Mouse (Mus musculus): ENCODE measurements around the gene Scrn3.

The Scrn3 gene

GRCm38 (mm10) chr2:73325871-73326270, 13.5 kb downstream of the Scrn3 start:
- TF ChIP-seq GATA4 (IDR thresholded peaks at IDR 0.05; ENCODE audit: insufficient replicate concordance, low read length) = no peak

GRCm38 (mm10) chr2:73335949-73336348, 23.5 kb downstream of the Scrn3 start:
- no peak for TF ChIP-seq GATA4 (IDR thresholded peaks at IDR 0.05; ENCODE audit: insufficient replicate concordance, low read length)

- TF ChIP-seq GATA4 (IDR thresholded peaks at IDR 0.05; ENCODE audit: insufficient replicate concordance, low read length) = no peak
Measured at GRCm38 (mm10) chr2:73338415-73338814, 26.0 kb downstream of the Scrn3 start.

GRCm38 (mm10) chr2:73343701-73344100, 31.3 kb downstream of the Scrn3 start:
- TF ChIP-seq GATA4 (IDR thresholded peaks at IDR 0.05; ENCODE audit: insufficient replicate concordance, low read length) = no peak

- no peak for TF ChIP-seq GATA4 (IDR thresholded peaks at IDR 0.05; ENCODE audit: insufficient replicate concordance, low read length)
Measured at GRCm38 (mm10) chr2:73345204-73345603, 32.8 kb downstream of the Scrn3 start.

GRCm38 (mm10) chr2:73346345-73347086, 34.1 kb downstream of the Scrn3 start:
- no peak for TF ChIP-seq GATA4 (IDR thresholded peaks at IDR 0.05; ENCODE audit: insufficient replicate concordance, low read length)

GRCm38 (mm10) chr2:73347136-73347535, 34.7 kb downstream of the Scrn3 start:
- TF ChIP-seq GATA4 (IDR thresholded peaks at IDR 0.05; ENCODE audit: insufficient replicate concordance, low read length) = no peak

- TF ChIP-seq GATA4 (IDR thresholded peaks at IDR 0.05; ENCODE audit: insufficient replicate concordance, low read length) = no peak
Measured at GRCm38 (mm10) chr2:73347766-73348165, 35.4 kb downstream of the Scrn3 start.

GRCm38 (mm10) chr2:73348221-73348620, 35.8 kb downstream of the Scrn3 start:
- no peak for TF ChIP-seq GATA4 (IDR thresholded peaks at IDR 0.05; ENCODE audit: insufficient replicate concordance, low read length)

- TF ChIP-seq GATA4 (IDR thresholded peaks at IDR 0.05; ENCODE audit: insufficient replicate concordance, low read length) = no peak
Measured at GRCm38 (mm10) chr2:73351496-73351895, 39.1 kb downstream of the Scrn3 start.

- TF ChIP-seq GATA4 (IDR thresholded peaks at IDR 0.05; ENCODE audit: insufficient replicate concordance, low read length) = no peak
Measured at GRCm38 (mm10) chr2:73351927-73352374, 39.5 kb downstream of the Scrn3 start.

- no peak for TF ChIP-seq GATA4 (IDR thresholded peaks at IDR 0.05; ENCODE audit: insufficient replicate concordance, low read length)
Measured at GRCm38 (mm10) chr2:73357004-73357403, 44.6 kb downstream of the Scrn3 start.

- no peak for TF ChIP-seq GATA4 (IDR thresholded peaks at IDR 0.05; ENCODE audit: insufficient replicate concordance, low read length)
Measured at GRCm38 (mm10) chr2:73359941-73360340, 47.5 kb downstream of the Scrn3 start.

- no peak for TF ChIP-seq GATA4 (IDR thresholded peaks at IDR 0.05; ENCODE audit: insufficient replicate concordance, low read length)
Measured at GRCm38 (mm10) chr2:73360536-73360935, 48.1 kb downstream of the Scrn3 start.

GRCm38 (mm10) chr2:73363448-73363847, 51.0 kb downstream of the Scrn3 start:
- no peak for TF ChIP-seq GATA4 (IDR thresholded peaks at IDR 0.05; ENCODE audit: insufficient replicate concordance, low read length)

GRCm38 (mm10) chr2:73371530-73372335, 59.3 kb downstream of the Scrn3 start:
- TF ChIP-seq GATA4 (IDR thresholded peaks at IDR 0.05; ENCODE audit: insufficient replicate concordance, low read length) = no peak
